Mouse (Mus musculus) liver, postnatal 0 days (tissue): ENCODE results near the gene Ywhab.

Experiments used
- CTCF ChIP-seq: sonication (generic); IDR thresholded peaks from 2 replicates; pipeline ENCODE4 v1.5.1; 2016; ENCODE audit warnings: antibody characterized with exemption, low read depth
- EP300 ChIP-seq: IDR thresholded peaks from 2 replicates; pipeline ENCODE4 v1.6.1; 2016; ENCODE audit warnings: antibody characterized with exemption, low read depth, mild to moderate bottlenecking

DNA sequence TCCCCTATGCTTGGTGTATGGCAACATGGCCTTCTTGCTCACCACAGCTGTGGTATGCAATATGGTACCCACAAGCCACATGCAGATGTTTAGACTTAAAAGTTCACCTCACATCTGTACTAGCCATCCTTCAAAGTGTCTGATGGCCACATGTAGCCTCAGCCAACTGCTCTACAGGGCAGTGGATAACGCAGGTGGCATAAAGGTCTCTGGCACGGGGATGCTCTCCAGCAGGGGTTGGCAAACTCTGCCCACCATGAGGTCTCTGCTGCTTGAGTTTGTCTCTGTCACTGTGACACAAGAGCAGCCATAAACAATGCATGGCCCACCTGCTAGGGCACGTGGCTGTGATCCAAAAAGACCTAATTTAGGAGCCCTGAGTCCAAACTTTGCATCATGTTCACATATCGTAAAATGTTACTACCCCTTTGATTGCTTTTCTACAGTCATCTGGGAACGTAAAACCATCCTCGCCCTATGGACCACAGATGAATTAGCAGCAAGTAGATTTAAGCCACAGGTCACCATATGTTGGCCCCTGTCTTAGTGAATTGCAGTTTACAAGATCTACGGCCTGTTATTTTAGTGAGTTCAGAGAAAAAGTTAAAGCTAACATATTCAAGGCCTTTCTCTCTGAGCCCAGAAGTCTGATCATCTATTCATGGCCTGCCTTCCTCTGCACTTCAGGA is 41.0 kb upstream of the Ywhab start:
- no peak for TF ChIP-seq EP300
- TF ChIP-seq CTCF: no peak
